Mouse (Mus musculus) layer of hippocampus, adult 11-12 months (tissue): ENCODE data around the gene Gm20388.
"Not testable (repeated sequence)": the region's sequence is repeated elsewhere in the genome, so short reads cannot be mapped to it uniquely, and the experiment has no call there.

Experiments used
- DNase-seq: peaks from one replicate; pipeline ENCODE4 v3.0.0; 2022; ENCODE audit warnings: low spot score

Gene Gm20388

DNA sequence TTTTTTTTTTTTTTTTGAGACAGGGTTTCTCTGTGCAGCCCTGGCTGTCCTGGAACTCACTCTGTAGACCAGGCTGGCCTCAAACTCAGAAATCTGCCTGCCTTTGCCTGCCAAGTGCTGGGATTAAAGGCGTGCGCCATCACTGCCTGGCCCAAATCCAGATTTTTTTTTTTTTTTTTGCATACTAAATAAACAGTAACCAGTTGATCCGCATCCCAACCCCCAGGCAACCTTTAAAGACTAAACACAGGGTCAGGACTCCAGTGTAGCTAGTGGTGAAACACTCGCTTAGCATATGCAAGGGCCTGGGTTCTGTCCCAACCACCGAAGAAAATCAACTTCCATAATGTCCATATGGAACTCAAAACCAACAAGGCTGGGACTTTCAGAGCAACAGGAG lies 4049.9 kb downstream of the Gm20388 start:
- not testable (repeated sequence) for DNase-seq

DNA sequence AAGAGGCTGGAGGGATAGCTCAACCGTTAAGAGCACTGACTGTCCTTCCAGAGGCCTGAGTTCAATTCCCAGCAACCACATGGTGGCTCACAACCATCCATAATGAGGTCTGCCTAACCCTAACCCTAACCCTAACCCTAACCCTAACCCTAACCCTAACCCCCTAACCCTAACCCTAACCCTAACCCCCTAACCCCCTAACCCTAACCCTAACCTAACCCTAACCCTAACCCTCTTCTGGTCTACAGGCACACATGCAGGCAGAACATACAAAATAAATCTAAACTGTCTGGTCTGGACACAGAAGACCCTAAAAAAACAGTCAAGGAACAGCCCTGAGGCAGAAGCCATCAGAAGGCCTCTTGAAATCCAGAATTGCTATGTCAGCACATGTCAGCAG lies 4050.7 kb downstream of the Gm20388 start:
- no peak for DNase-seq

DNA sequence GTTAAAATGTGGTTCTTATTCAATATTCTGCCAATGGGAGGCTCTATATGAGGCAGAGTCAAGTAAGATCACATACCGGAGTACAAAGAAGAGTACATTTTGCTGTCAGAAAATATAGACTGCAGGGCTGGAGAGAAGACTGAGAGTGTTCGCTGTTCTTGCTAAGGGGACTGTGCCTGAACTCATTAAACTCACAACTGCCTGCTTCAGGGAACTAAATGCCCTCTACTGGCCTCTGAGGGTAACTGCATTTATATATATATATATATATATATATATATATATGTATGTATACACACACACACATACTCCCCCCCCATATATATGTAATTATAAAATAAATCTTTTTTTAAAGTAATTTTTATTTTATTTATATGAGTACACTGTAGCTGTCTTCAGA lies 4056.3 kb downstream of the Gm20388 start:
- DNase-seq = no peak

DNA sequence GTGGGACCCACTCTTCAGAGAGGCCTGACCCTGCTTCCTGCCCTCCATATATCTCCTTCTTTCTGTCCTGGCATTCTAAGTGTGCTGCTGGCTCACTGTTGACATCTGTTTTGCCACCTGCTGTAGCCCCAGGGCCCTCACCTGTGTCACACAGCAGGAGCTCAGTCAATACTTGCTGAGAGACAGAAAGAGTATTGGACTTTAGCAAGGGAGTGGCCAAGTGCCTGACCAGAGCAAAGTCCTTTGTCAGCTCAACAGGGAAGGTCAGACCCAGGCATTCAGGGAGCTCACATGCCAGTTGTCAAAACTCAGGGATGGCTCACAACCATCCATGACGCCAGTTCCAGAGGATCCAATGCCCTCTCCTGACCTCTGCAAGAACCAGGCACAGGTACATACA lies 4062.9 kb downstream of the Gm20388 start:
- no peak for DNase-seq

DNA sequence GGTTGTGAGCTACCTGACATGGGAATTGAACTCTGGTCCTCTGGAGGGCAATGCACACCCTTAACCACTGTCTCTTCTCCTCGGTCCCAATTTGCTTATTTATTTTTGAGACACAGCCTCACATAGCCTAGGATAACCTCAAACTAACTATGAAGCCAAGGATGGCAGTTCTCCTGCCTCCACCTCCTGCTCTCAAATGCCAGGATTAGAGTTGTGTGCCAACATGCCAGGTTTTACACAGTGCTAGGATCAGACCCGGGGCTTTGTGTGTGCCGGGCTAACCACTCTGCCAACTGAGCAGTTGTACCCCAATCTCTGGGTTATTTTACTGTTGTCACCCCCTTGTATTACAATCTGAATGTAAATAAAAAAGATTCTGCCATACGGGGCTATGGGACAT lies 4066.9 kb downstream of the Gm20388 start:
- no peak for DNase-seq

DNA sequence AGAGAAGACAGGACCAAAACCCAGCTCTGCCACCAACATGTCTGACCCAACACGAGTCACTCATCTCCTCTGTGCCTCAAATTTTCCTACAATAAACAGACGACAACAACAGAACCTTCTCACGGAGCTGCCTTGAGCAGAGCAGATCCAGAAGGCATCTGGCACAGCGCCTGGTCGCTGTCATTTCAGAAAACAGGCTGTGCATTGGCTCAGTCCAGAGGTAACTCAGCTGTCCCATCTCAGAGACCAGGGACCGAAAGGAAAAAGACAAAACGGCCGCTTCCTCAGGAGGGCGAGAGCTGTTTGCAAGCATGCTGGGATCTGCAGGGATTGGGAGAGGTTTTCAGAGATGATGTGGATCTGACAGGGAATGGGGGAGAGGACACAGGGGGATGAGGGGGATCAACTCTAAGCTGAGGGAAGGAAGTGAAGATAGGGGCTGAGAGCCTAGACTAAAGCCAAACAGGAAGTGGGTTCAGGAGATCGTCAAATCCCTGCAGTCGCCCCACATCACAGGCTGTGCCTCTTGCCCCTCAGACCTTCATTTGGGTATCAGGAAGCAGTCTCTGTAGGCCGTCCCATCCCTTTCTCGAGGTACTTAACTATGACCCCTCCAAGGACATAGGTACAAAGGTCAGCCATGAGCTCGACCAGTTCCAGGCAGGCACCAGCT lies 4067.7 kb downstream of the Gm20388 start:
- DNase-seq = peak; percentile 32

DNA sequence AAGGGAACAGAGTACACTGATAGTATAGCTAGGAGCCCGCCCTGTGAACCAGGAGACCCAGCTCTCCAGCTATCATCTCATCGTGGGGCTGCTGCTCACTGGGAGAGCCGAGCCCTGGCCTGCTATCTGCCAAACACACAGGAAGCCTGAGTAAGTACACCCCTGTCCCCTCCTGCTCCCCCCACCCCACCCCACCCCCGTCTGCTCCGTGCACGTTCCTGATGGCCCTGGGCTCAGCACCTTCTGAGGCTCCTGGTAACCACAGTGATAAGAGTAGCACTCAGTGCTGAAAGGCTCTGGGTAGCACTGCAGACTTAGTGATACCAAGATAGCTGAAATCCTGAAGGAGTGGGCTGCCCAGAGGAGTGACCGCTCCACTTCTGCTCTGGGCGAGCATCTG lies 4068.3 kb downstream of the Gm20388 start:
- DNase-seq = no peak

DNA sequence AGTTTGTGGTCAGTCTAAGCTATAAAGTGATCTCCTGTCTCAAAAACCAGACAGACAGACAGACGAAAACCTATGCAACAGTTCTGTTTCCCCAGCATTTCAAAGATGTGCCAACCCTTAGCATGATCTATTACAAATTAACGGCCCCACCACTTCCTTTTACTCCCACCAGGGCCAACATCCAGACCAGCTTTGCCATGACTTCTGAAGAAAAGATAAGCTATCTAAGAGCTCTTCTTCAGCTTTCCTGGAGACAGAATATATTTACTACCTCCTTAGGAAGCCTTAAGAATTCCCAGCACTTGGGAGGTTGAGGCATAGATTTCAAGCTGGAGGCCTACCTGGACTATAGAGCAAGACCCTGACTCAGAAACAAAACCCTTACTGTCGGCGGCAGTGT lies 4069.6 kb downstream of the Gm20388 start:
- DNase-seq = no peak

DNA sequence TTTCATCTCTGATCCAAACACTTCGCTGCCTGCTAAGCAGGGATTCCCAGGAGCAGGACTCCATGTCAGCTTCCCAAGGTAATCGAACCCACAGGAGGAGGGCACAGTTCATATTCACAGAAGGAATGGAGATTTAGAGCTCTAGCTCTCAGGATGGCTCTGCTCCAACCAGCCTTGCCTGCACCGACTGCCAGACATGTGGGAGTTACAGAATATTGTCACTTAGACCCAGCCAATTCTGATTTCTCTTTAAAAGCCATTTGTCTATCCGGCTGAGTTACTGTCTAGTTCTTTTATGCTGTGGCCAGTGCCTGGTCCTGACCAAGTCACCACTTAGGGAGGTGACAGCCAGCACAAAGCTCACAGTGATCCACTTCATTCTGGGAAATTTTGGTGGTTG lies 4071.0 kb downstream of the Gm20388 start:
- peak; percentile 54 for DNase-seq

DNA sequence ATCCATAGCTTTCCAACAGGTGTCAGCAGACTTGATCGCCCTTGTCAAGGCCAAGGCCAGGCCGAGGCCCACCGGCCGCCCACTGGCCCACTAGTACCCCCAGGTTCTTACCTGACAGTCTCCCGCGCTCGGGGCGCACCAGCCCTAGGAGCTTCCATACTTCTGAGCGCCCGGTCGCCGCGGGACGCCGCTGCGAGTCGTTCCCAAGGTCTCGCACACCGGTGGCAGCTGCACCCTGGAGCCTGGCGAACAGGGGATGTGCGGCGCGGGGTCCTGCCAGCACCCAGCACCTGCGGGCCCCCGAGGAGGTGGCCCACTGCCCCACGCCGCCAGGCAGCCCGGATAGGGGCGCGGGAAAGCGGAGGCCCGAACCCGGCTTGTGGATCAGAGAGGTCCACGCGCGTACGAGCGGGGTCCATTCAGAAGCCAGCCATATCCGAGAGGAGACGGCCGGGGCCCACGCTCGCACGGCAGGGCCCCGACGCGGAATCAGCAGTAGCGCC lies 4071.7 kb downstream of the Gm20388 start:
- peak; percentile 19 for DNase-seq

DNA sequence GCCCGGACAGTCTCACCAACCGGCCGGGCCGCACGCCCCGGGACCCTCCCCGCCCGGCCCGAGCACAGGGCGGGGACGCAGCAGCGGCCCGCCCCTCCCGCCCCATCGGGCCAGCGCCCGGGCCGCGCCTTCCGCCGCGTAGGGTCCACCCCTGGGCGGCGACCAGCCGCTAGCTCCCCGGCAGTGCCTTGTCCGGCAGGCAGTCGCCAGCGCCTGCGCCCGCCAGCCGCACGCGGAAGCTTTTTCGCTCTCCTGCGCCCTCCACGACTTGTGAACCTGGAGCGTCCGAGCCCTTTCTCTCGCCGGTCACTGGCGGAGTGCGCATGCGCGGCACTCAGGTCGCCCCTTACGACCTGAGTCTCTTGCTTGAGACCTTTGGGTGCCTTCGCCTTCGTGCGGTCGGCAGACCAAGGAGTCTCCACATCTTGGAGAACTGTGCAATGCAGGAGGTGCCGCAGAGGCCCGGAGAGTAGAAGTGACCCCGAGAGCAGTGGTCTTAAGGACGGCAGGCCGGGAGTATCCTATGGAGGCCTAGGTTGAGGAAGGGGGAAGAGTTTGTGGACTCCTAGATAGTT lies 4072.3 kb downstream of the Gm20388 start, which contains the start of gene Abcb10:
Gene Abcb10 (minus strand): TSS at position 297 of the 575 bp plus-strand sequence.
- peak; percentile 81 for DNase-seq

DNA sequence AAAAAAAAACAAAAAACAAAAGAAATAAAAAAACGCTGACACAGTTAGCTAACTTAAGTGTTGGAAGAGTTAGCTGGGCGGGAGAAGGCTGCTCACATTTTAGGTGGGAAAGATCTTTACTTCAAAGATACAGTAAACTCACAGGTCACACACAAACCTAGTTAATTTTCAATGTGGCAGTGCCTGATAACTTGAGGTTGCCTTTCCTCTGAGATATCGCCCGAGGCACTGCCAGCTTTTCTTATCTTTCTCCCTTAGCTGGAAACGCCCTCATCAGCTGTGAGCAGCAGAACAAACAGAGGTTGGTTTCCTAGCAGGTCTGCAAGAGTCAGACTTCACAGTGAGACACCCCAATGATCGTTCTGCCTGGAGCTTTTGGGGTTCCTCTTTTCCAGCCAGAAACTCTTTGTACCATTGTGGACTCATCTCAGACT lies 4078.0 kb downstream of the Gm20388 start:
- no peak for DNase-seq

DNA sequence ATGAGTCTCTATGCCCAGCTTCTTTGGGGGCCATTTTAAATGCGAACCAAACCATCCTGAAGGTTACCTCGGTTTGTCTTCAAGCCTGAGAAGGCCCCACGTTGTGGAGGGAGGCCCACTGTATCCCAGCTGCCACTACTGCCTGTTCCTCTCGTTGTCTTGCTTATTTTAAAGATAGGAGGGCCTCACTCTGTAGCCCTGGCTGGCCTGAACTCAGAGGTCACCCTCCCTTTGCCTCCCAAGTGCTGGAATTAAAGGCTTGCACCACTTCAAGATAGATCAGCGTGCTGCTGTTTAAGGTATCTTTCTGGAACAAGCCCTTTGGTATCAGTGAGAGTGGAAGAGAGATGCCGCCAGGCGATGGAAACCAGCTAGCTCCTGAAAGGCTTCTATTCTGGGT lies 4078.5 kb downstream of the Gm20388 start:
- no peak for DNase-seq

DNA sequence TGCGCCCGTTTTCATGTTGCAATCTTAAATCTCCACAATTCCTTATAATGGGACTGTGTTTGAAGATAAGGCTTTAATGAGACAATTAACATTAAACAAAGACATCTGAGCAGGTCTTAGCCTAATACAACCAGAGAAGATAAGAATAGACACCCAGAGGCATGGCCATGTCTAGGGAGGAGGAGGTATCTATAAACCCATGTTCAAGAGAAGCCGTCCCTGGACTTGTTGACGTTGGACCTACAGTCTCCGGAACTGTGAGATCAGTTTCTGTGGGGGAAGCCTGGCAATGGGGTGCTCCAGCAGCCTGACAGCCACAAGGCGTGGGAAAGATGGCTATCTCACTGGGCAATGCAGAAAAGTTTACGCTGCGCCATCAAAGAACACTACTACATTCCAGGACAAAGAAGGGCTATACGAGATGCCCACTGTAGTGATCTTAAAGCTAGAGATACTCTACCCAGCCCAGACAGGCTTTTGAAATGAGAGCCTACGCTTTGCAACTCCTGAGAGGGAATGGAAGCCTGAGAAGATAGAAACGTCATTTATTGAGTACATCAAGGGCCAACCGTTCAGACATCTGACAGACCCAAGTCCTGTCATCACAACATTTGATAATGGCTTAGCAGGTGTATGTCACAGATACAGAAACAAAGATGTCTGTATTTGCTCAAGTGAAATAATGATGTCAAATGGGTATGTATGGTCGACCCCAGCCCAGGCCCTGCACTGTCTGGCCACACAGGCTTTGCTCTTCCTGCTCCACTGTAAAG lies 4079.8 kb downstream of the Gm20388 start:
- DNase-seq = no peak

DNA sequence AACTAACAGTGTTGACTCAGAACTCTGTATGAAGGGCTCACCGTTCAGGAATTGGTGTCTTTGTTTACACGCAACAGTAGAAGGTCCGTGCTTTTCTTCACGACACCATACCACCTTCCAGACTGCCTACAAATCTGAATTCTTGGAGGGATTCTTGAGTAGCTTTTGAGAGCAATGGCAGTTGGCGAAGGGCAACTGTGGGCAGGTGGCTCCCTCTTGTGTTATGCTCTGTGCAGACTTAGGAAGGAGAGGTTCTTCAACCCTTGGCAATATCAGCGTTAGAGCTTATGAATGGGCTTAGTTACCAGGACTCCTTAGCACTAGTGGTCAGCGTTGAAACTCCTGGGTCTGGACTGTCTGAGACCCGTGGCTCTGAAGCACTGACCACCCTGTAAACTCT lies 4081.9 kb downstream of the Gm20388 start:
- DNase-seq = no peak

DNA sequence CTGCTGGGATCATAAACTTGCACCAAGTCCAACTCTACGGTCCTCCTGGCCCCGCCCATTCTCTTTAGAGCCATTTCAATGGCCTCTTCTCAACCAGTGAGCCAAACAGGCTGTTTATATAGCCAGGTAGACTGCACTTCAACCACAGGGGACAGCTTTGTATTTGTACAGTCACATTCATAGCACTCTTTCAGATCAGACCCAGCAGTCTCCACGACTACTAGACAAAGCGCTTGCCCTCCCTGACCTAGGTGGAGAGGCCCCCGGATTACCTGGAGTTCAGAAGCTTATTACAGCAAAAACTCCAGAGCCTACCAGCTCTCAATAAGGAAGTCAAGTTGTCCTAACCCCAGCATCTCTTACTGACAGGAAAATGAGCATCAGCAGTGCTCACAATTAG lies 4083.0 kb downstream of the Gm20388 start:
- DNase-seq = no peak

DNA sequence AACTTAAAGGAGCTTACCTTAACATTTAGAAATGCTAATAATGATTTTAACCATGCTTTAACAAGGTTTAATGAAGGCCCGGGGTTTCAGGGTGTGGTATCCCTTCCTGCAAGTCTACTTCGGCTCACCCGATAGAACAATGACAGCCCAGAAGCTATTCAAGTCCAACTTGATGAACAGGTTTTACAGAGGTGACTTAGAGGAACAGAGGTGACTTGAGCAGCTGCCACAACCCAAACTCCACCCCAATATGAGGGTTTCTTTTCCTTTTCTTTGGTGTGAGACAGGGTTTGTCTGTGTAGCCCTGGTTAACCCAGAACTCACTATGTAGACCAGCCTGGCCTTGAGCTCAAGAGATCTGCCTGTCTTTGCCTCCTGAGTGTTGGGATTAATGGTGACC lies 4083.4 kb downstream of the Gm20388 start:
- DNase-seq = no peak

DNA sequence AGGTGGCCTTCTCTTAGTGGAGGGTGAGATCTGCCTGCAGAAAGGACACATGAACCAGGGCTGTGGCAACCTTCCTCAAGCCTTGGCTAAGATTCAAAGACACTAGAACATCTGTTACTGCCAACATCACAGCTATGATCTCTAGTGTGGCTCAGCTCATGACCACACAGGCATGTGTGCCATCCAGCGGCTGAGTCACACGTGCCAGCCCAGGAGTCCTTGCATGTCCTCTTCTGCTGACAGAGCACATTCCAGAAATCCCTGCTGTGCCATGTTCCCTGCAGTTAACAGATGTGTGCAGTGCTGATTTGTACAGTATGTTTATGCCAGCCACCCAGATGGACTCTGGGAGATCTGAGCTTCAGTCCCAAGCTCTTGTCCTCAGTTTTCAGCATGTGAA lies 4088.9 kb downstream of the Gm20388 start:
- no peak for DNase-seq

DNA sequence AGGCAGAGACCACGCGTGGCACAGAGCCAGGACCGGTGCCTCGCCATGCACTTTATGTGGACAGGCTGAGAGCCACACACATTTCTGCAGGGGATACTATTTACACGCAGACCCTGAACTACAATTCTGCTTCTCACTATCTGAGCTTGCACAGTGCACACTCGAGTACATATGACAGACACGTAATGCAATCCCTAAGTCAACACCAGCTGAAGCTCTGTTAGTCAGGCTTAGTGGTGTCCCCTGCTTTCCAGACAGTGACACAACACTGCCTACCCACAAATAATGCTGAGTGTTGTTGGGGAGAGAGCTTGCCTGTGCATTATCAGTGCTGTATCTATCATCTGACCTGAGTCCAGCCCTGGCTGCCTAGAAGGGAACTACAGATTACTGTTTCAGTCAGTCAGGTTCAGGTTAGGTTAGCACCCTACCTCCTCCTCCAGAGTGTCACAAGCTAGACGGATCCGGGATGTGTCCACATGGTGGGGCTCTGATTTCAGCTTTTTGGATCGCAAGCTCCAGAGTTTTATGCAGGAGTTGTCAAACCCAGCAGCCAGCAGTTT lies 4092.0 kb downstream of the Gm20388 start:
- DNase-seq = no peak

DNA sequence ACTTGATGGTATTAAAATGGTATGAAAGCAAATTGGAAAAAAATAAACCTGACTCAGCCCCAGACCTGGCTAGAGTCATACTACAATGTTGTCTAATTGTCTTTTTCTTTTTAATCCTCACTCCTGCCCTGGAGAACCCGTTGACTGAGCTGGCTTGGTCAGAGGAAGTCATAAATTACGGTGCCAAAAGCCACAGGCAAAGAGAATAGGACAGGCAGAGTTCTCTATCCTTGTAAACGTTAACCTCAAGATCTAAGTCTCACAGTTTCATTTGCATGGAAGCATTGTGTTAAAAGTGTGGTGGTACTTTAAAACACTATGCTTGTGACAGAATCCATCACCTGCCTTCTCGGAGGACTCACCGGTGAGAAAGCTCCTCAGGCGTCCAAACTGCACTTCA lies 4097.2 kb downstream of the Gm20388 start:
- DNase-seq = no peak

DNA sequence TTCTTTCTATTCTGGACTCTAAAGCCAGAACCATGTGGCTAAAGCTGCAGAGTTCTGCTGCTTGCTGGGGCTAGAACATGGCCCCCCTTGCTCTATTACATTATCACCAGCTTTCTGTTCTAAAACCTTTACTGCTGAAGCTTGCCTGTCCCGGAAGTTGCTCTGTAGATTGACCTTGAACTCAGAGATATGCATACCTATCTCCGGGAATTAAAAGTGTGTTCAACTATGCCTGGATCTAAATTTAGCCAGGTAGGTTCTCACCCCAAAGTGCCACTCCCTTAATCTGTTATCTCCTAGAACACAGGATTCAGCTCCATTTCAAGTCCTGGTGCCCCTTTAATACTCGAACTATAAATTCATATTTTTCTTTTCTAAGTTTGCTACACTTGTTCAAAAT lies 4100.9 kb downstream of the Gm20388 start:
- no peak for DNase-seq

DNA sequence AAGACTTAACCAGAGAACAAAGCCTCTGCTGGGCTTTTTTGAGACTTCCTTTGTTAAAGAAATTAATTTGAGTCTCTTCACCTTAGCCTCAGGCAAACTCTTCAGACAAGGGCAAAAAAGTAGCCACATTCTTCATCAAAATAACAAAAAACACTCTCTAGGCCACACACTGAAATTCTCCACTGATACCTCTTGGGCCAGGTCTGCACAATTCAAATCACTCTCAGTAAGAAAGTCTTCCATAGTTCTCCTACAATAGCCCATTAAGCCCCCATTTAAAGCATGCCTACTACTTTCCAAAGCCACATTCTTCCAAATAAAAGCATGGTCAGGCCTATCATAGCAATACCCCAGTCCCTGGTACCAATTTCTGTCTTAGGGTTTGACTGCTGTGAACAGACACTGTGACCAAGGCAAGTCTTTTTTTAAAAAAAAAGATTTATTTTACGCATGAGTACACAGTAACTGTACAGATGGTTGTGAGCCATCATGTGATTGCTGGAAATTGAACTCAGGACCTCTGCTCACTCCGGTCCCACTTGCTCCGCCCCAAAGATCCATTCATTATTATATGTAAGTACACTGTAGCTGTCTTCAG lies 4101.4 kb downstream of the Gm20388 start:
- DNase-seq = no peak
